Mouse (Mus musculus) stomach, postnatal 0 days (tissue): Measurements from ENCODE around the gene Cdk18. TPM values are rescaled to one million over a fixed set of nuclear protein-coding genes. Genes with fewer than 3 reads are reported as not detected.

Experiments used
- ATAC-seq: fragments of 200-750 bp; cut with Nextera tagmentation; 2 replicates; pipeline ENCODE4 v1.8.0; 2017; ENCODE audit not compliant: low FRiP score, low TSS enrichment
- DNase-seq: peaks from one replicate; pipeline ENCODE4 v3.0.0-alpha.2; 2016; ENCODE audit warnings: low spot score
- H3K27ac ChIP-seq: fragments of 300-500 bp; sonication (generic); replicated peaks from 2 replicates; pipeline ENCODE4 v1.5.1; 2014; ENCODE audit warnings: mild to moderate bottlenecking, control low read depth
- H3K27me3 ChIP-seq: fragments of 300-500 bp; sonication (generic); 2 replicates; pipeline ENCODE4 v1.6.1; 2014; ENCODE audit warnings: low read length; ENCODE audit not compliant: control insufficient read depth, insufficient read depth
- H3K36me3 ChIP-seq: fragments of 300-500 bp; sonication (generic); 2 replicates; pipeline ENCODE4 v1.6.1; 2014; ENCODE audit warnings: low read length, mixed read lengths; ENCODE audit not compliant: control insufficient read depth, insufficient read depth
- H3K4me1 ChIP-seq: fragments of 300-500 bp; sonication (generic); replicated peaks from 2 replicates; pipeline ENCODE4 v1.6.1; 2014; ENCODE audit warnings: antibody characterized with exemption; ENCODE audit not compliant: control insufficient read depth, insufficient read depth
- H3K4me2 ChIP-seq: fragments of 300-500 bp; sonication (generic); replicated peaks from 2 replicates; pipeline ENCODE4 v1.6.1; 2014; ENCODE audit warnings: low read depth, mild to moderate bottlenecking, control low read depth, moderate library complexity
- H3K4me3 ChIP-seq: fragments of 300-500 bp; sonication (generic); 2 replicates; pipeline ENCODE4 v1.5.1; 2014; ENCODE audit warnings: low read depth, low read length, control low read depth
- H3K9ac ChIP-seq: fragments of 300-500 bp; sonication (generic); 2 replicates; pipeline ENCODE4 v1.6.1; 2014; ENCODE audit warnings: mild to moderate bottlenecking, low read length, control low read depth, mixed read lengths
- H3K9me3 ChIP-seq: fragments of 300-500 bp; sonication (generic); 2 replicates; pipeline ENCODE4 v1.6.1; 2016; ENCODE audit warnings: low read length; ENCODE audit not compliant: control insufficient read depth
- CTCF ChIP-seq: IDR thresholded peaks from 2 replicates; pipeline ENCODE4 v1.5.1; 2016; ENCODE audit warnings: antibody characterized with exemption, low read depth, mild to moderate bottlenecking, moderate library complexity
- EP300 ChIP-seq: optimal IDR thresholded peaks from 2 replicates; pipeline ENCODE3; 2016; ENCODE audit warnings: antibody characterized with exemption
- WGBS: fragments of 180-500 bp; shearing (Covaris S2); extraction: QIAGEN DNeasy Blood & Tissue Kit; methylation state at CpG from one replicate; pipeline ENCODE4 v1.1.7; 2014; 5-methylcytosine and 5-hydroxymethylcytosine counted together
- polyA plus RNA-seq: library from polyadenylated mRNA; unstranded; fragments of >200 nt; fragmentation: Nextera tagmentation; extraction: Ambion mirVana; gene quantifications from 2 replicates; pipeline ENCODE4 v1.2.1, GENCODE M21; 2015

The Cdk18 gene
- 9.7 and 14.5 TPM in 2 replicates for polyA plus RNA-seq

- WGBS: under 1% methylated on average over 30 of the region's 30 CpGs
- DNase-seq: peak; percentile 90
Measured at GRCm38 (mm10) chr1:132139416-132139864, at the start of gene Cdk18. TSS of gene Cdk18 (minus strand) at chr1:132139684.

DNA sequence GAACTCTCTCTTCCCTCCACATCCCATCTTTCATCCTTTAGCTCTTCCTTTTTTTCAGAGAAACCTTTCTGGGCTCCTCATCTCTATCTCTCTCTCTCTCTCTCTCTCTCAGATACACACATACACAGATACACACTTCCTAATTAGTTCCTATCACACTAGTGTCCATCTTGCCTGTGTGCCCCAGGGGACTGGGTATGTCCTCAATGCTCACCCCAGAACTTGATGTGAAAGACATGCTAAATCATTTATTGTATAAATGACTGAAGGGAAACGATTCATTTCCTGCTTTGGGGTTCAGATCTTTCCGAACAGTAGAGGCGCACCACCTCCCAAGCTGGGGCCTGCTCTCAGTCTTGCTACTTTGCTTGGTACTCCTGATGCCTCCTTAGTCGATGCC is 49.7 kb upstream of the Cdk18 start:
- DNase-seq (no peak), ATAC-seq (no peak)
- H3K4me2 ChIP-seq: no peak overlapping the region
- H3K9ac ChIP-seq: no peak overlapping the region
- H3K4me3 ChIP-seq: no peak overlapping the region
- WGBS: 46% methylated on average over 4 of the region's 4 CpGs
- TF ChIP-seq EP300: no peak
- TF ChIP-seq CTCF: no peak
- peaks cover 9% of the 10 kb centered on the region; the same call in 1 of the 2 replicates for H3K4me1 ChIP-seq
- H3K27me3 ChIP-seq: peaks cover 12% of the 10 kb centered on the region
- H3K9me3 ChIP-seq: no peaks in the 10 kb centered on the region
- no peaks in the 10 kb centered on the region for H3K36me3 ChIP-seq
- no peak overlapping the region for H3K27ac ChIP-seq

More at GRCm38 (mm10) chr1:132139416-132139864, at the start of gene Cdk18:
- Histone ChIP-seq H3K9ac (peak within 1 kb of the TSS; percentile 72), H3K27me3 (no peaks in the 10 kb centered on the region), H3K4me3 (peak within 1 kb of the TSS; percentile 61), H3K4me2 (peak within 1 kb of the TSS; percentile 99), H3K9me3 (no peaks in the 10 kb centered on the region), H3K36me3 (no peaks in the 10 kb centered on the region), H3K4me1 (0 out of 2 replicates have a peak, but pooled peaks cover 7% of the 10 kb centered on the region), H3K27ac (peak within 1 kb of the TSS; percentile 76)
- TF ChIP-seq EP300 (no peak), CTCF (no peak)
- ATAC-seq: peak; percentile 91

DNA sequence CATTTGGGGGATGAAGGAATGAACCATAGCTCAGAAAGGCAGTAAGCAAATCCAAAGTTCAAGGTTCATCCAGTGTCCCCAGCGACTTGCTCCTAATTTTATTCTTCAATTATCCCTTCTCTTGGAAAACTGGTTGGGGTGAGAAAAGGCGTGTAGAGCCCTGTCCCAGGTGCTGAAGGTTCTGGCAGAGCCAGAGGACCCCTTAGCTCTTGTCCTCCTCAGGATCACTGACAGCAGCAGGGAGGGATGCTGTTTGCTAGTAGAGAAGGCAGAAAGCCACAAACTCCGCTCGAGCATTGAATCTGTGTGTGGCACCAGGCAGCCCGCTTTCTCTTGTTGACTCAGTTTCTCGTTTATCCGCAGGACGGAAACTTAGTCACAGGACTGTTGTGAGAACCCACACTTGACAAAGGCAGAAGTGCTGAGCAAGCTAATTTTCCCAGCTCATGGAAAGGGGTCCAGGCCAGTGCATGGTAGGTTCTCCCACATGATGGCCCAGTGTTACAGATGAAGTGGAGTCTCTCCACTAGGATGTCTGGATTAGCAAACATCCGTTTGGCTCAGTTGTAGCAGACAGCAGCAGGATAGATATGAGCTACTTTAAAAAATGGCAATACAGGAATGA is 49.1 kb upstream of the Cdk18 start:
- ATAC-seq (no peak), DNase-seq (no peak)
- no peaks in the 10 kb centered on the region for H3K36me3 ChIP-seq
- H3K4me2 ChIP-seq: no peak overlapping the region
- H3K27me3 ChIP-seq: peaks cover 12% of the 10 kb centered on the region
- TF ChIP-seq EP300 (no peak), CTCF (no peak)
- no peaks in the 10 kb centered on the region for H3K9me3 ChIP-seq
- no peak overlapping the region for H3K9ac ChIP-seq
- H3K4me3 ChIP-seq: no peak overlapping the region
- WGBS: 31% methylated on average over 9 of the region's 9 CpGs
- H3K4me1 ChIP-seq: peaks cover 9% of the 10 kb centered on the region; the same call in 1 of the 2 replicates
- H3K27ac ChIP-seq: no peak overlapping the region

DNA sequence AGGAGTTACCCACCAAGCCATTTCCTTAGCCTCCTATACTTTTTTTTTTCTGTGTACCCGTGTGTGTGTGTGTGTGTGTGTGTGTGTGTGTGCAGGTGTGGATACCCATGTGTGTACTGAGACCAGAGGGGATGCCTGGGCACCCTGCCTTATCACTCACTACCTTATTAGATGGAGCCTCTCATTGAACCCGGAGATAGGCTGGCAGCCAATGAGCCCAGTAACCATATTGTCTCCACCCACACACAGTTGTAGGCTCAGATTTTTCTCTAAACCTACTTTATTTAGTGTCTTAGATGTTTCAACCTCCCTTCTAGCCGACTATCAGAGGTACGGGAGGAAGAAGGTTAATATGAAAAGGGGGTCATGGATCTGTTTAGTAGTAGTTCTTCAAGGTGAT is 46.8 kb upstream of the Cdk18 start:
- TF ChIP-seq CTCF: no peak
- no peak for TF ChIP-seq EP300
- H3K27ac ChIP-seq: no peak overlapping the region
- H3K27me3 ChIP-seq: peaks cover 6% of the 10 kb centered on the region; the same call in 1 of the 2 replicates
- no peak overlapping the region for H3K9ac ChIP-seq
- no peaks in the 10 kb centered on the region for H3K36me3 ChIP-seq
- 77% methylated on average over 4 of the region's 4 CpGs for WGBS
- H3K4me3 ChIP-seq: no peak overlapping the region
- peaks cover 5% of the 10 kb centered on the region; the same call in 1 of the 2 replicates for H3K4me1 ChIP-seq
- no peaks in the 10 kb centered on the region for H3K9me3 ChIP-seq
- no peak overlapping the region for H3K4me2 ChIP-seq
- DNase-seq (no peak), ATAC-seq (no peak)

DNA sequence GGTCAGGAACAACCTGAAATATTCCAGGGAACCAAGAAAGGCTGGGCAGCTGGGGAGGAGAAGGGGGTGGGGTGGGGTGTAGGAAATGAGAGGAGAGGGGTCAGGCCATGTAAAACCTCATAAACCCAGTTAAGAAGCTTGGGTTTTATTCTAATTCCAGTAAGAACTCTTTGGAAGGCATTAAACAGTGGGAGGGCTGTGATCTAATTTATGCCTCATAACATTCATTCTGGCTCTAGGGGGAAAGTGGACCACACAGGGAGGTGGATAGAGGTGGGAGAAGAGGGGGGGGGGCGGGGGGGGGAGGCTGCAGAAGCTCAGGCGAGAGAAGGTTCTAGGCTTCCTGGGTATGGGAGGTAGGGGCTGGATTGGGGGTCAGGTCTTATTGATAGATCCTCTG is 32.1 kb upstream of the Cdk18 start:
- no peak for TF ChIP-seq EP300
- TF ChIP-seq CTCF: no peak
- 27% methylated on average over 2 of the region's 2 CpGs for WGBS
- no peak for ATAC-seq

GRCm38 (mm10) chr1:132170698-132171097 is 31.2 kb upstream of the Cdk18 start:
- Histone ChIP-seq H3K9me3 (no peaks in the 10 kb centered on the region), H3K27me3 (no peaks in the 10 kb centered on the region), H3K36me3 (no peaks in the 10 kb centered on the region), H3K9ac (no peak overlapping the region), H3K27ac (no peak overlapping the region), H3K4me2 (no peak overlapping the region), H3K4me1 (no peaks in the 10 kb centered on the region), H3K4me3 (no peak overlapping the region)
- ATAC-seq: no peak
- WGBS: 42% methylated on average over 6 of the region's 6 CpGs
- no peak for DNase-seq
- TF ChIP-seq EP300 (no peak), CTCF (no peak)

More for the DNA sequence above, 32.1 kb upstream of the Cdk18 start:
- no peak for DNase-seq
- Histone ChIP-seq H3K4me1 (no peaks in the 10 kb centered on the region), H3K4me3 (no peak overlapping the region), H3K4me2 (no peak overlapping the region), H3K27ac (no peak overlapping the region), H3K36me3 (no peaks in the 10 kb centered on the region), H3K9me3 (no peaks in the 10 kb centered on the region), H3K9ac (no peak overlapping the region), H3K27me3 (no peaks in the 10 kb centered on the region)
